8 mouse cellular contexts compared by ENCODE assay signal in genomic region chr4:116463231-116464125, GRCm38 (mm10). TPM values are rescaled to one million over a fixed set of nuclear protein-coding genes. Genes with fewer than 3 reads are reported as not detected.
A peak's percentile ranks its signal among the peaks of the same experiment; 100 is the strongest.
DNase-seq lines count a peak whose midpoint lies in the region; ATAC-seq and TF ChIP-seq lines count a peak whose summit lies in the region.

No protein-coding gene starts in this region.

- no peak for TF ChIP-seq POLR2A in bone marrow macrophage, adult 2 months (IDR thresholded peaks at IDR 0.05; ENCODE audit: borderline replicate concordance, low read depth, low read length)

- DNase-seq in ES-CJ7 (ENCODE audit: low read depth, low spot score): peak; percentile 73
- peak; percentile 47 for DNase-seq in forebrain, embryonic 14.5 days (ENCODE audit: low spot score)
- DNase-seq in layer of hippocampus, postnatal 25 days (ENCODE audit: extremely low spot score in 1 of 2, low spot score in 1 of 2): peak; percentile 20 to 44
- peak; percentile 62 for DNase-seq in right cerebral cortex, postnatal 25 days

- peaks cover 6% of the 10 kb centered on the region for H3K4me1 ChIP-seq in bone marrow macrophage, adult 2 months (ENCODE audit: control insufficient read depth, insufficient read depth, low read length)
- H3K4me1 ChIP-seq in forebrain, embryonic 14.5 days (ENCODE audit: control insufficient read depth, insufficient read depth, low read length): peaks cover 16% of the 10 kb centered on the region

- peak; percentile 77 for ATAC-seq in forebrain, embryonic 14.5 days
- 0 out of 4 replicates have a peak, but pooled peaks have one; percentile 9 to 13 for ATAC-seq in hematopoietic stem cell, adult 5-6 weeks (replicated peaks in 1 of 2; ENCODE audit: insufficient read depth in 1 of 2, low FRiP score in 2 of 2, low TSS enrichment in 1 of 2, low read depth in 1 of 2, poor library complexity in 2 of 2, severe bottlenecking in 2 of 2)
- peak; percentile 24 for ATAC-seq in megakaryocyte, adult 5-6 weeks (ENCODE audit: poor library complexity, severe bottlenecking)
- ATAC-seq in monocyte, adult 5-6 weeks (replicated peaks; ENCODE audit: insufficient number of reproducible peaks, low FRiP score, low TSS enrichment, poor library complexity, severe bottlenecking): no peak; the same call in 1 of the 2 replicates

- peak overlapping the region; percentile 69 for H3K27ac ChIP-seq in bone marrow macrophage, adult 2 months (ENCODE audit: insufficient read depth, low read depth, low read length)
- peak overlapping the region; percentile 88 for H3K27ac ChIP-seq in forebrain, embryonic 14.5 days (ENCODE audit: low read depth, low read length)

- under 1% methylated on average over 72 of the region's 74 CpGs for WGBS in forebrain, embryonic 14.5 days

- H3K9me3 ChIP-seq in forebrain, embryonic 14.5 days (replicated peaks; ENCODE audit: control insufficient read depth, low read length): no peaks in the 10 kb centered on the region

- H3K4me2 ChIP-seq in forebrain, embryonic 14.5 days (ENCODE audit: low read length): peak overlapping the region; percentile 65

- no peak for TF ChIP-seq CTCF in bone marrow macrophage, adult 2 months (IDR thresholded peaks at IDR 0.05; ENCODE audit: low read depth, low read length)

- peak overlapping the region; percentile 91 for H3K9ac ChIP-seq in forebrain, embryonic 14.5 days (ENCODE audit: low read length)

- H3K4me3 ChIP-seq in bone marrow macrophage, adult 2 months (ENCODE audit: insufficient read depth, low read length): peak overlapping the region; percentile 81
- peak overlapping the region; percentile 93 for H3K4me3 ChIP-seq in forebrain, embryonic 14.5 days (ENCODE audit: low read depth, low read length)

- no peaks in the 10 kb centered on the region for H3K36me3 ChIP-seq in forebrain, embryonic 14.5 days (ENCODE audit: control insufficient read depth, insufficient read depth, low read length)

- no peaks in the 10 kb centered on the region for H3K27me3 ChIP-seq in forebrain, embryonic 14.5 days (replicated peaks; ENCODE audit: control insufficient read depth, insufficient read depth, low read length)

RNA-seq across cellular contexts. Expression of gene Mast2, which starts 0.5 kb away (rescaled TPM):
- polyA plus RNA-seq in bone marrow macrophage, adult 2 months (2012; ENCODE audit: insufficient read depth, insufficient read length, missing spikeins): 17.5 and 21.9 TPM in 2 replicates
- 49.0 and 70.2 TPM in 2 replicates for polyA plus RNA-seq in forebrain, embryonic 14.5 days (2014; fragmentation: Nextera tagmentation; extraction: Ambion mirVana)
- 11.8 and 12.6 TPM in 2 replicates for total RNA-seq in hematopoietic stem cell, adult 5-6 weeks (2017)
- total RNA-seq in layer of hippocampus, postnatal 25 days (2021): 100 to 1,000 TPM in 1 of 2 experiments, 10 to 100 TPM in 1; 86.7 to 100 TPM
- 22.1 and 28.7 TPM in 2 replicates for total RNA-seq in megakaryocyte, adult 5-6 weeks (2015)
- total RNA-seq in megakaryocyte, adult 5-6 weeks (2017): 10.5 and 11.7 TPM in 2 replicates
- 3.7 to 11.7 TPM (median 7.4 TPM) in 3 replicates for total RNA-seq in monocyte, adult 5-6 weeks (2017)

RNA-seq across cellular contexts. Expression of gene Ipp, which starts 43.9 kb away (rescaled TPM):
- polyA plus RNA-seq in bone marrow macrophage, adult 2 months (2012; ENCODE audit: insufficient read depth, insufficient read length, missing spikeins): 3.3 and 3.6 TPM in 2 replicates
- 5.4 and 5.8 TPM in 2 replicates for polyA plus RNA-seq in forebrain, embryonic 14.5 days (2014; fragmentation: Nextera tagmentation; extraction: Ambion mirVana)
- 19.1 and 31.5 TPM in 2 replicates for total RNA-seq in hematopoietic stem cell, adult 5-6 weeks (2017)
- 10 to 100 TPM; 17.9 to 20.3 TPM for total RNA-seq in layer of hippocampus, postnatal 25 days (2021)
- total RNA-seq in megakaryocyte, adult 5-6 weeks (2015): 5.8 and 7.5 TPM in 2 replicates
- 10.2 and 10.8 TPM in 2 replicates for total RNA-seq in megakaryocyte, adult 5-6 weeks (2017)
- total RNA-seq in monocyte, adult 5-6 weeks (2017): 5.8 to 13.2 TPM (median 10.0 TPM) in 3 replicates
